20 mouse cellular contexts compared by ENCODE assay signal in genomic region chr5:148857522-148857921, GRCm38 (mm10).
A peak's percentile ranks its signal among the peaks of the same experiment; 100 is the strongest.
DNase-seq lines count a peak whose midpoint lies in the region; ATAC-seq lines count a peak whose summit lies in the region.
"Had no signal": no experiment of that assay in that cellular context is flagged by ENCODE, and none has a peak within 500 bp of the region (broad histone marks: within the 10 kb centered on the region; RNA-seq: fewer than 3 reads in every experiment).

No protein-coding gene starts in this region.

- no peak overlapping the region for H3K4me2 ChIP-seq in liver, embryonic 12.5 days
- no peak overlapping the region for H3K4me2 ChIP-seq in liver, embryonic 11.5 days
- no peak overlapping the region for H3K4me2 ChIP-seq in kidney, embryonic 14.5 days (replicated peaks; ENCODE audit: low read depth, low read length)
- H3K4me2 ChIP-seq: embryonic facial prominence, embryonic 13.5 days; forebrain, embryonic 13.5 days; heart, embryonic 12.5 days; hindbrain, embryonic 14.5 days had no signal

- no peak for DNase-seq in liver, embryonic 11.5 days (ENCODE audit: low spot score)
- DNase-seq in c-Kit-positive CD71-positive TER-119-negative erythroid progenitor cells, embryonic 14.5 days (ENCODE audit: low read depth): peak; percentile 8
- no peak for DNase-seq in c-Kit-positive CD71-positive TER-119-positive erythroid progenitor cells, embryonic 14.5 days (ENCODE audit: low spot score)
- DNase-seq in left cerebral cortex, adult 9 months (ENCODE audit: low spot score in 2 of 2): no peak
- DNase-seq: adrenal gland, postnatal 25 days; cerebellum, adult 11 months; cerebellum, adult 9-10 months; cerebellum, postnatal 36 days; forebrain, postnatal 0 days; gastrocnemius, adult 2 months; gastrocnemius, postnatal 25 days had no signal

- no peak overlapping the region for H3K4me3 ChIP-seq in liver, embryonic 12.5 days
- no peak overlapping the region for H3K4me3 ChIP-seq in liver, embryonic 11.5 days (ENCODE audit: low read depth, low read length)
- no peak overlapping the region for H3K4me3 ChIP-seq in kidney, embryonic 14.5 days (ENCODE audit: low read length)
- H3K4me3 ChIP-seq: embryonic facial prominence, embryonic 13.5 days; forebrain, embryonic 13.5 days; gastrocnemius, adult 2 months; heart, embryonic 12.5 days; hindbrain, embryonic 10.5 days had no signal

- no peaks in the 10 kb centered on the region for H3K9me3 ChIP-seq in liver, embryonic 12.5 days (replicated peaks)
- no peaks in the 10 kb centered on the region for H3K9me3 ChIP-seq in liver, embryonic 11.5 days (ENCODE audit: control insufficient read depth, low read length)
- H3K9me3 ChIP-seq in kidney, embryonic 14.5 days (ENCODE audit: control insufficient read depth, low read length): no peaks in the 10 kb centered on the region
- H3K9me3 ChIP-seq: embryonic facial prominence, embryonic 13.5 days; forebrain, embryonic 13.5 days; heart, embryonic 12.5 days; hindbrain, embryonic 10.5 days had no signal

- no peaks in the 10 kb centered on the region for H3K27me3 ChIP-seq in liver, embryonic 12.5 days (replicated peaks)
- no peaks in the 10 kb centered on the region for H3K27me3 ChIP-seq in liver, embryonic 11.5 days (replicated peaks; ENCODE audit: control insufficient read depth, insufficient read depth, low read length)
- H3K27me3 ChIP-seq in kidney, embryonic 14.5 days (ENCODE audit: control insufficient read depth, insufficient read depth, low read length): no peaks in the 10 kb centered on the region
- H3K27me3 ChIP-seq: CH12.LX; embryonic facial prominence, embryonic 13.5 days; forebrain, embryonic 13.5 days; heart, embryonic 12.5 days had no signal

- peaks cover 23% of the 10 kb centered on the region for H3K4me1 ChIP-seq in liver, embryonic 12.5 days
- H3K4me1 ChIP-seq in liver, embryonic 11.5 days (replicated peaks; ENCODE audit: control insufficient read depth, insufficient read depth, low read length): no peaks in the 10 kb centered on the region
- H3K4me1 ChIP-seq in kidney, embryonic 14.5 days (ENCODE audit: control insufficient read depth, insufficient read depth, low read length): no peaks in the 10 kb centered on the region
- H3K4me1 ChIP-seq: heart, embryonic 12.5 days had no signal

- ATAC-seq in liver, embryonic 12.5 days: peak; percentile 66; the same call in 1 of the 2 replicates
- no peak; the same call in 1 of the 2 replicates for ATAC-seq in liver, embryonic 11.5 days (replicated peaks; ENCODE audit: low FRiP score)
- ATAC-seq in megakaryocyte-erythroid progenitor cell, adult 5-6 weeks (replicated peaks; ENCODE audit: low FRiP score, low TSS enrichment, poor library complexity, severe bottlenecking): peak; percentile 20; the same call in 1 of the 2 replicates
- no peak for ATAC-seq in kidney, embryonic 14.5 days (ENCODE audit: low FRiP score, low TSS enrichment)
- ATAC-seq: forebrain, embryonic 13.5 days; forebrain, postnatal 0 days had no signal

- H3K9ac ChIP-seq in liver, embryonic 12.5 days: no peak overlapping the region
- no peak overlapping the region for H3K9ac ChIP-seq in liver, embryonic 11.5 days (ENCODE audit: low read depth, low read length)
- no peak overlapping the region for H3K9ac ChIP-seq in kidney, embryonic 14.5 days (ENCODE audit: low read depth, low read length)
- H3K9ac ChIP-seq: embryonic facial prominence, embryonic 13.5 days; forebrain, embryonic 13.5 days; forebrain, postnatal 0 days; heart, embryonic 12.5 days; hindbrain, embryonic 14.5 days had no signal

- H3K27ac ChIP-seq in liver, embryonic 12.5 days: no peak overlapping the region
- no peak overlapping the region for H3K27ac ChIP-seq in liver, embryonic 11.5 days (ENCODE audit: low read depth, low read length)
- H3K27ac ChIP-seq in kidney, embryonic 14.5 days (ENCODE audit: low read depth, low read length): no peak overlapping the region
- H3K27ac ChIP-seq: embryonic facial prominence, embryonic 13.5 days; forebrain, embryonic 13.5 days; gastrocnemius, adult 2 months; hindbrain, embryonic 10.5 days; hindbrain, embryonic 14.5 days had no signal

- H3K36me3 ChIP-seq in liver, embryonic 12.5 days: no peaks in the 10 kb centered on the region
- no peaks in the 10 kb centered on the region for H3K36me3 ChIP-seq in liver, embryonic 11.5 days (ENCODE audit: control insufficient read depth, insufficient read depth, low read length)
- no peaks in the 10 kb centered on the region for H3K36me3 ChIP-seq in kidney, embryonic 14.5 days (ENCODE audit: control insufficient read depth, insufficient read depth, low read length)
- H3K36me3 ChIP-seq: embryonic facial prominence, embryonic 13.5 days; heart, embryonic 12.5 days; hindbrain, embryonic 10.5 days had no signal

- 63% methylated on average over 3 of the region's 3 CpGs for WGBS in liver, embryonic 12.5 days (ENCODE audit: insufficient replicate concordance)
- 82% methylated on average over 3 of the region's 3 CpGs for WGBS in liver, embryonic 11.5 days
- WGBS in kidney, embryonic 14.5 days: 92% methylated on average over 3 of the region's 3 CpGs

Comparison
In these comparisons a context has a peak if more than half of its experiments do, and no peak if none do; other contexts are left out.
1. ATAC-seq: peak in liver, embryonic 12.5 days (single experiment) and megakaryocyte-erythroid progenitor cell, adult 5-6 weeks (single experiment); none in liver, embryonic 11.5 days (single experiment) and kidney, embryonic 14.5 days (single experiment).